Mouse (Mus musculus): ENCODE measurements around the gene Gm13271. TPM values are rescaled to one million over a fixed set of nuclear protein-coding genes. Genes with fewer than 3 reads are reported as not detected.
"Not testable (repeated sequence)": the region's sequence is repeated elsewhere in the genome, so short reads cannot be mapped to it uniquely, and the experiment has no call there.

Gm13271 gene
- polyA plus RNA-seq (2014; fragmentation: Nextera tagmentation; extraction: Ambion mirVana) = not detected in 2 replicates

- H3K4me3 ChIP-seq (ENCODE audit: low read depth, low read length); DNase-seq (ENCODE audit: low spot score, missing footprints); H3K9ac ChIP-seq (ENCODE audit: low read length); H3K4me1 ChIP-seq (ENCODE audit: control insufficient read depth, insufficient read depth, low read length); H3K4me2 ChIP-seq; H3K9me3 ChIP-seq (ENCODE audit: control insufficient read depth, low read length); H3K27ac ChIP-seq (ENCODE audit: low read depth, low read length); ATAC-seq (ENCODE audit: low FRiP score); H3K27me3 ChIP-seq (ENCODE audit: control insufficient read depth, insufficient read depth, low read length); H3K36me3 ChIP-seq (ENCODE audit: control insufficient read depth, insufficient read depth, low read length): not testable (repeated sequence)
- WGBS = 72% methylated on average over 15 of the region's 15 CpGs
Observed at GRCm38 (mm10) chr4:88754818-88755340, at the start of gene Gm13271. Gene Gm13271 (plus strand): TSS chr4:88754868.

- no peak for DNase-seq (ENCODE audit: low spot score, missing footprints)
- no peak for ATAC-seq (ENCODE audit: low FRiP score)
Observed at GRCm38 (mm10) chr4:88705924-88706323, 48.7 kb upstream of the Gm13271 start.

GRCm38 (mm10) chr4:88707128-88707826 lies 47.4 kb upstream of the Gm13271 start:
- no peaks in the 10 kb centered on the region for H3K36me3 ChIP-seq (ENCODE audit: control insufficient read depth, insufficient read depth, low read length)
- no peaks in the 10 kb centered on the region for H3K4me1 ChIP-seq (ENCODE audit: control insufficient read depth, insufficient read depth, low read length)
- ATAC-seq (ENCODE audit: low FRiP score) (no peak), DNase-seq (ENCODE audit: low spot score, missing footprints) (no peak)
- no peaks in the 10 kb centered on the region for H3K27me3 ChIP-seq (ENCODE audit: control insufficient read depth, insufficient read depth, low read length)
- no peak overlapping the region for H3K4me2 ChIP-seq
- no peak overlapping the region for H3K4me3 ChIP-seq (ENCODE audit: low read depth, low read length)
- no peaks in the 10 kb centered on the region for H3K9me3 ChIP-seq (ENCODE audit: control insufficient read depth, low read length)
- no peak overlapping the region for H3K27ac ChIP-seq (ENCODE audit: low read depth, low read length)
- 91% methylated on average over 1 of the region's 1 CpGs for WGBS
- H3K9ac ChIP-seq (ENCODE audit: low read length) = no peak overlapping the region

More at GRCm38 (mm10) chr4:88705924-88706323, 48.7 kb upstream of the Gm13271 start:
- Histone ChIP-seq H3K4me1 (ENCODE audit: control insufficient read depth, insufficient read depth, low read length) (no peaks in the 10 kb centered on the region), H3K36me3 (ENCODE audit: control insufficient read depth, insufficient read depth, low read length) (no peaks in the 10 kb centered on the region), H3K27me3 (ENCODE audit: control insufficient read depth, insufficient read depth, low read length) (no peaks in the 10 kb centered on the region), H3K4me2 (no peak overlapping the region), H3K9me3 (ENCODE audit: control insufficient read depth, low read length) (no peaks in the 10 kb centered on the region), H3K27ac (ENCODE audit: low read depth, low read length) (no peak overlapping the region), H3K4me3 (ENCODE audit: low read depth, low read length) (no peak overlapping the region), H3K9ac (ENCODE audit: low read length) (no peak overlapping the region)
- WGBS = 53% methylated on average over 3 of the region's 3 CpGs

DNA sequence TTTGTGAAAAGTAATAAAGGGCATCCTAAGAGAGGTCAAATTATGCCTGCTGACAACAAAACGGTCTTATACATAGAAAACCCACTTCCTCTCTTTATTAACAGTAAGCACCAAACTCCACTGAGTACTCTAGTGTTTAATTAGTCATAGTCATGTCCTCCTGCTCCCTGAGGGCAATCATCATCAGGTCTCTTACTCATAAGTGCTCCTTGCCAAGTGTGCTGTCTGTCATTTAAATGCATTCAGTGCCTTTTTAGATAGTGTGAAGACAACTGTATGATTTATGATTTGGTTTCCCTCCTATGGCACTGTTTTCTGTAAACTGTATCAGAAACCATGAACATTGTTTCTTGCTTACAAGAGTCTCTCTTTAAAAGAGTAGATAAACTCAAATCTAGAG lies 40.4 kb upstream of the Gm13271 start:
- H3K27ac ChIP-seq (ENCODE audit: low read depth, low read length) = no peak overlapping the region
- DNase-seq (ENCODE audit: low spot score, missing footprints) = no peak
- ATAC-seq (ENCODE audit: low FRiP score) = no peak

GRCm38 (mm10) chr4:88715059-88715458 lies 39.6 kb upstream of the Gm13271 start:
- Histone ChIP-seq H3K4me2 (no peak overlapping the region), H3K27me3 (ENCODE audit: control insufficient read depth, insufficient read depth, low read length) (no peaks in the 10 kb centered on the region), H3K9ac (ENCODE audit: low read length) (no peak overlapping the region), H3K4me1 (ENCODE audit: control insufficient read depth, insufficient read depth, low read length) (peaks cover 7% of the 10 kb centered on the region), H3K27ac (ENCODE audit: low read depth, low read length) (no peak overlapping the region), H3K4me3 (ENCODE audit: low read depth, low read length) (no peak overlapping the region), H3K36me3 (ENCODE audit: control insufficient read depth, insufficient read depth, low read length) (peaks cover 12% of the 10 kb centered on the region), H3K9me3 (ENCODE audit: control insufficient read depth, low read length) (no peaks in the 10 kb centered on the region)
- DNase-seq (ENCODE audit: low spot score, missing footprints) = no peak
- ATAC-seq (ENCODE audit: low FRiP score) = no peak

More for the DNA sequence above, 40.4 kb upstream of the Gm13271 start:
- WGBS = 95% methylated on average over 1 of the region's 1 CpGs
- H3K9ac ChIP-seq (ENCODE audit: low read length) = no peak overlapping the region
- peaks cover 5% of the 10 kb centered on the region; the same call in 1 of the 2 replicates for H3K4me1 ChIP-seq (ENCODE audit: control insufficient read depth, insufficient read depth, low read length)
- H3K4me2 ChIP-seq = no peak overlapping the region
- H3K4me3 ChIP-seq (ENCODE audit: low read depth, low read length) = no peak overlapping the region
- H3K27me3 ChIP-seq (ENCODE audit: control insufficient read depth, insufficient read depth, low read length) = no peaks in the 10 kb centered on the region
- peaks cover 12% of the 10 kb centered on the region for H3K36me3 ChIP-seq (ENCODE audit: control insufficient read depth, insufficient read depth, low read length)
- H3K9me3 ChIP-seq (ENCODE audit: control insufficient read depth, low read length) = no peaks in the 10 kb centered on the region

GRCm38 (mm10) chr4:88718715-88719114 lies 36.0 kb upstream of the Gm13271 start:
- H3K36me3 ChIP-seq (ENCODE audit: control insufficient read depth, insufficient read depth, low read length) = peaks cover 13% of the 10 kb centered on the region
- H3K27ac ChIP-seq (ENCODE audit: low read depth, low read length) = no peak overlapping the region
- H3K4me1 ChIP-seq (ENCODE audit: control insufficient read depth, insufficient read depth, low read length) = peaks cover 20% of the 10 kb centered on the region
- H3K4me3 ChIP-seq (ENCODE audit: low read depth, low read length) = peak overlapping the region; percentile 18; the same call in 1 of the 2 replicates
- H3K4me2 ChIP-seq = peak overlapping the region; percentile 47
- 73% methylated on average over 1 of the region's 1 CpGs for WGBS
- no peaks in the 10 kb centered on the region for H3K9me3 ChIP-seq (ENCODE audit: control insufficient read depth, low read length)
- no peak for DNase-seq (ENCODE audit: low spot score, missing footprints)
- no peaks in the 10 kb centered on the region for H3K27me3 ChIP-seq (ENCODE audit: control insufficient read depth, insufficient read depth, low read length)
- H3K9ac ChIP-seq (ENCODE audit: low read length) = no peak overlapping the region
- ATAC-seq (ENCODE audit: low FRiP score) = no peak

DNA sequence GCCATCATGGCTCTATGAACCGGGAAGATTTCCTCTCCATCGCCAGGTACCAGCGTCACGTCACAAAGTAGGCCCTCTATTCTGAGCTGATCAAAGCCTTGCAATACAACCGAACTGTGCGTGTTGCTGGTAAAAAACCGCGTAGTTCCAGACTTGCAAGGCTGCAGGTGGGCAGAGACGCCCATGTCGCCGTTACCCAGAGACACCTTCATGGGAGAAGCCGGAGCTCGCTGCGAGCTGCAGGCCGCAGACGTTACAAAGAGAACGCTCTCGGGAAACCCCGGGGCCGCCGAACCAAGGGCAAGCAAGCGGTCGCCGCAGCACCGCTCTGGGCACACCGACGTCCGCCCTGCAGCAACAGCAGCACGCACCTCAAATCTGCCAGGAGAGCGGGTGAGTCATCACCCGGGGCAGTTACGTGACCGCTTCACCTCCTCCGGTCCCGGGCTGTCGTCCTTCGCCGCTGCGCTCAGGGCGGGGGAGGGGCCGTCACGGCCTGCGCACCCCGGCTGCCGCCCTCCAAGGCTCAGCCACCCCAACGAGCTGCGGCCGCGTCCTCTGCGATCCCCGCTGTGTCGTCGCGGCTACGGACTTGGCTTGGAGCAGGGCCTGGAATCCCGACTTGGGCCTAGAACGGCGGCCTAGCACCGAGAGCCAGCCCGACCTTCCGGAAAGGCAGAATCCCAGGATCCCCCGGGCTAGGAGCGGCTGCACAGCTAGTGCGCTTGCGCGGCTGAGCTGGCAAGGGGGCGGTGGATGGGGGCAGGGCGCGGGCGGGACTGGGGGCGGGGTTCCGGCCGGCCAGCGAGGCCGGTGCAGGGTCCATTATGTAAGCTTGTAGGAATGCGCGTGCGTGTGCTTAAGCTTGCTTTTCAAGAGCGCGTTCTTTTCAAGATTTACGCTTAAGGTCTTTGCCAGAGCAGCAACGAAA lies 32.6 kb upstream of the Gm13271 start, which contains the start of the genes Gm26566 and Klhl9:
Gene Gm26566 (plus strand): TSS at position 15 of the 931 bp plus-strand sequence.
Gene Klhl9 (minus strand): TSS at position 675 of the 931 bp plus-strand sequence.
- no peaks in the 10 kb centered on the region for H3K9me3 ChIP-seq (ENCODE audit: control insufficient read depth, low read length)
- H3K4me1 ChIP-seq (ENCODE audit: control insufficient read depth, insufficient read depth, low read length) = peaks cover 20% of the 10 kb centered on the region
- ATAC-seq (ENCODE audit: low FRiP score) (peak; percentile 98), DNase-seq (ENCODE audit: low spot score, missing footprints) (peak; percentile 99)
- peak within 1 kb of the TSS; percentile 90 for H3K4me3 ChIP-seq (ENCODE audit: low read depth, low read length)
- H3K27ac ChIP-seq (ENCODE audit: low read depth, low read length) = peak within 1 kb of the TSS; percentile 96
- peak within 1 kb of the TSS; percentile 98 for H3K9ac ChIP-seq (ENCODE audit: low read length)
- peaks cover 6% of the 10 kb centered on the region for H3K36me3 ChIP-seq (ENCODE audit: control insufficient read depth, insufficient read depth, low read length)
- H3K27me3 ChIP-seq (ENCODE audit: control insufficient read depth, insufficient read depth, low read length) = no peaks in the 10 kb centered on the region
- under 1% methylated on average over 81 of the region's 82 CpGs for WGBS
- H3K4me2 ChIP-seq = peak within 1 kb of the TSS; percentile 75

DNA sequence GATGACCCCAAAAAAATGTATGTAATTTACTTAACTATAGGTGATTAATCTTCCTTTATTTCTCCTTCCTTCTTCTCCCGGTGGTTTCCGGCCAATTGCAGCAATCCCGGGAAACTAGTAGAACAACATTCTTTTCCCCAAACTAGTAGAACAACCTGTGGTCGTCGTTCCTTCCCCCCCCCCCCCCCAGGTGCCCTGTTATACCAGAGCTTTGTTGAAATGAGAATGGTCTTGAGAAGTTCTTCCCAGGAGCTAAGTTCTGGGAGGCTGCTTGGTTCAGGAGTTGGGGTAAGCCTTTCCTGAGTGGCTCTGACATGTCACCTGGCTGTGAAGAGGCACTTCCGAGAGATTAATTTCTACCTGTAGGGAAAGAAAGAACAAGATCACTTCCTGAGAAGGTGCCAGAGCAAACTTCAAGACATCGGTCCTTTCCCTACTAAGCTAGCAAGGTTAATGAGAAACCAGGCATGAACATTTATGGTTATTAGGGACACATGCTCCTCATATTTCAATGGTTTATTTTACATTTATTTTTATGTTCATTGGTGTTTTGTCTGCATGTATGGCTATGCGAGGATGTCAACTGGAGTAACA lies 31.1 kb upstream of the Gm13271 start:
- no peak overlapping the region for H3K4me3 ChIP-seq (ENCODE audit: low read depth, low read length)
- 68% methylated on average over 8 of the region's 8 CpGs for WGBS
- peaks cover 19% of the 10 kb centered on the region for H3K4me1 ChIP-seq (ENCODE audit: control insufficient read depth, insufficient read depth, low read length)
- H3K4me2 ChIP-seq = no peak overlapping the region
- H3K9ac ChIP-seq (ENCODE audit: low read length) = no peak overlapping the region
- no peaks in the 10 kb centered on the region for H3K27me3 ChIP-seq (ENCODE audit: control insufficient read depth, insufficient read depth, low read length)
- H3K9me3 ChIP-seq (ENCODE audit: control insufficient read depth, low read length) = no peaks in the 10 kb centered on the region
- H3K27ac ChIP-seq (ENCODE audit: low read depth, low read length) = no peak overlapping the region
- ATAC-seq (ENCODE audit: low FRiP score) = no peak
- no peak for DNase-seq (ENCODE audit: low spot score, missing footprints)
- H3K36me3 ChIP-seq (ENCODE audit: control insufficient read depth, insufficient read depth, low read length) = 0 out of 2 replicates have a peak, but pooled peaks cover 3% of the 10 kb centered on the region
